Mouse (Mus musculus) cerebellum, adult 8-10 months (tissue): ENCODE measurements around the gene Prph2.

Experiments
- DNase-seq: peaks from one replicate; pipeline ENCODE4 v3.0.0; 2022

The Prph2 gene

DNA sequence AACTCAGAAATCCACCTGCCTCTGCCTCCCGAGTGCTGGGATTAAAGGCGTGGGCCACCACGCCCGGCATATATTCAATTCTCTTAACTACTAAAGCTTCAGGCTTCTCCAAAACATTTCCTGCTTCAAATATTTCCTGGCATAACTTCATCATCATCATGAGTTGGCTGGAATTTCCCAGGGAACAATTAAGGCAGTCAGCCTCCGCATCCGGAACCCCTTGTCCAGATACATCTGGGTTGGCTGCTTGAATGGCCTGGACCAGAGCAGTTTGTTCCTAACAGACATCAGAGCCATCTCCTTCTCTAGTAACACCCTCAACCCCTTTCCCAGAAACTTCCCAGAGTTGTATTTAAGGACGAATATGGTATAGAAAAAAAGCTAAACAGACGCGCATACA lies 14.8 kb upstream of the Prph2 start:
- no peak for DNase-seq

DNA sequence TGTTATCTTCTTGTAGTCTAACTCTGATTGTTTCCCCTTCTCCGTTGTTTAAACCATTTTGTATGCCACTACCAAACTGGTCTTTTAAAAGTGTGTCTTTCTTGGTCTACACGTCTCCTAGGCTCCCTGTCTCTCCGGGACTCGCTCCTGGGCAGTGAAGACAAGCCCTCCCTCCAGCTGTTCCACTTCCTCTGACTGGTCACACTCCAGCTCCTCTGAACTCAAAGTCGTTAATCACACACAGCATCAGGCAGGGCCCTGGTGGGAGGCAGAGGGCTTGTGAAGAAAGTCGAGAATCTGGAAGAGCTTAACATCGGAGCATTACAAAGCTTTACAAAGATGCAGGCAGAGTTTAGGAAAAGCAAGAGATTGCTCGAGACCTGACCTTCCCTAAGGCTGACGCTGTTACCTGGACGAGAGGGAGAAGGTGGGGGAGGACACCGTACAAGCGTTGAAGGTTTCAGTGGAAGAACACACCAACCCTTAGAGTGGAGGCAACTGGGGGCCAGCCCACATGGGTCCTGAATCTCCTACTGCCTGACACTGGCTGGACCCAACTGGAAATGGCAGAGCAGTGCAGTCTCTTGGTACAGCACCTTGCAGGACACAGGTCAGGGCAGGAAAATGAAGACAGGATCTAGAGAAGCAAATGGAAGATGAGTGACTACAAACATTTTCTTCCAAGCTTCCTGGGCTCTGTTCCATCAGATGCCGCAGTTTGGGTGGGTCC lies 12.9 kb upstream of the Prph2 start:
- DNase-seq: no peak

DNA sequence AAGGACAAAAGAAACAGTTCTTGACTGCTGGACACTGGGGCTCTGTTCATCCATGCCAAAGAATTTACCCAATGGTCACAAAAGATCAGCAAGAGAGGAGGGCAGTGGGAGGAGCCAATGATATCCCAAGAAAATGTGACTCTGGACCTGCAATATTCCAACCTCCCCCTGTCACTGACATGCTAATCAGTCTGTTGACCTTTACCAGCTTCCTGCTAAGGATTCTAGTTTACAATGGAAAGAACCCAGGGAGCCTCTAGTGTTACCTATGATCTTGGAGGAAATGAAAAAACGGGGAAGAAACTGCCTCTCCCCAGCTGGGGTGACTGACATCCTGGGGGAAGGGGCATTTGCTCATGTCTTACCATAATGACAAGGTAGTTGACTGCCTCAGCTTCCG lies 9.3 kb upstream of the Prph2 start:
- no peak for DNase-seq

DNA sequence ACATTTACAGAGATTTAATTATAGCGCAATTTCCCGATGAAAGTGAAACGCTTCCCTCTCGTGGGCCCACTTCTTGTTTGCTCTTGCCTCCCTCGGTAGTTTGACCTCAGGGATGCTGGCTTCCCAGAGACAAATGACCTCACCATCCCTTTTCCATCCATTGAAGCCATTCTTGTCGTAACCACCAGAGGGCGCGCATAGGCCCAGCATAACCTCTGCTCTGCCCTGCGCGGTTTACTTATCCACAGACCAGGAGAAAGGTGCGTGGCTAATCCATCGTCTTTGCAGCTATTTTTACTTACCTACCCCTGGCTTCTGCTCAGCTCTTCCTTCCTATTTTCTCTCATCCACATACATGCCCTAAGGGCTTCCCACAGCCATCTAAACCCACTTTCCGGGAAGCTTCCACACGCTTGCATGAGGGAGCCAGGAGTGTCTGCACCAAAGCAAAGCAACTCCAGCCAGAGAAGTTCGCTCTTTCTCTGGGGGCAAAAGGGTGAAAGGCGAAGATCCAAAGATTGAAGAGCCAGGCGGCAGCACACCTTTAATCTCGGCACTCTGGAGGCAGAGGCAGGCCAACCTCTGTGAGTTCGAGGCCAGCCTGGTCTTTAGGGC lies 6.3 kb upstream of the Prph2 start:
- peak; percentile 84 for DNase-seq

DNA sequence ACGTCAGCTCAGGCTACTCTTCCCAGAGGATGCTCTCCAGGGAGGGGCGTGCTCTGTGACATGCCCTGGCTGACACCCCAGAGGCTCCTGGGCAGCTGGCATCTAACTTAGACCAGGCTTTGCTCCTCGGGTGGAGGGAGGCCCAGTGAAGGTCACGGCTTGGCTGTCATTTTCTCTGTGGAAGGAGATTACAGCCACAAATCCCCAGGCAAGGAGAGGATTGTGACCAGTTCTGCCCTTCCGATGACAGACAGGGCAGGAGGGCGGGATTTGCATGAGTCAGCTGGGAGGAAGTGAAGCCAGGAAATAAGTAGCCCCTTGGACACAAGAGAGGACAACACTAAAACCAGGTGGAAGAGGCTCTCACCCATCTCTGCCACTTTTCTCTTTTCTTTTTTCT lies 2.1 kb downstream of the Prph2 start:
- no peak for DNase-seq

DNA sequence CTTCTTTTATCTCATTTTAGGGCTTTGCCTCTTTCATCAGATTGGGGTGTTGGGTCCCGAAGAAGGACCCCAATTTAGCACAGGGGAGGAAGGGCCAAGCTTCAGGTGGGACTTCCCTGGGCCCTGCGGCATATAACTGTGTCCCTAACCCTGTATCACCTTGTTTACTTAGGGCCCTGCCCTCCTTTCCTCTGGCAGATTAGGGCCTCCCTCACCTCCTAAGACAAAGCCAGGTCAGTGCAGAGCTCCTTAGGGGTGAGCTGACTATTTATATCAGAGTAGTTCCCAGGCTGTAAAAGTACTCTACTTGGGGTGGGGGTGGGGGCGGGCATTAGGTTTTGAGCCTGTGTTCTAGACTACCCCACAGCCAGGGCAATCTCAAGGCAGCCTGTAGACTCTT lies 4.9 kb downstream of the Prph2 start:
- no peak for DNase-seq

DNA sequence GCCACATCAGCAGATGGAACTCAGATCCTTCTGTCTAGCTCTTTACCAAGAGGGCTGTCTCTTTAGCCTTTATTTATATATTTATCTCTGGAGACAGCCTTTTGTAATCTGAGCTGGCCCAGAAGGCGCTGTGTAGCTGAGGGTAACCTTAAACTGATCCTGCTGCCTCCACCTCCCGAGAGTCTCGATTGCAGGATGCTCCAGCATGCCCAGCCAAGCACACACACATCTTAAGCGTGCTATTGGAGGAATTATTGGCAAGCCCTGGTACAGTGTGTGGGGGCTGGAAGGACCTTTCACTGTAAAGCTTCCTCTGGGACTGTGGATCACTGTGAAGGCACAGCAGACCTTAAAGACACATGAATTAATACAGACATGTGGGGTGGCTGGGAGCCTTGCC lies 8.7 kb downstream of the Prph2 start:
- no peak for DNase-seq

DNA sequence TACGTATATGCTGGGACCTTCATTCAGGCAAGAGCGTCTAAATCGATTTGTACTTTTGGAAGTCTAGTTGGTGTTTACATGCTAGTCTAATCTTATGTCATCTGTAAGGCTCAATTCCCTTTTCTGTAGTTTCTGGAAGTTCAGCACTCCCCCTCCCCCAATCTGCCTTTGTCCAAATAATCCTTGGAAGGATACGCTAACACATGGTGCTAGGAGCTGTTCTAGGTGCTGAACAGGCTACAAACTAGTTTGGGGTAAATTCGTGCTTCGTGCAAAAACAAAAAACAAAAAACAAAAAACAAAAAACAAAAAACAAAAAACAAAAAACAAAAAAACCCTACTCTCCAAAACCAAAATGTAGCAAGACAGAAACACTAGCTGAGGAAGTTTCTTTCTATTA lies 10.6 kb downstream of the Prph2 start:
- no peak for DNase-seq

DNA sequence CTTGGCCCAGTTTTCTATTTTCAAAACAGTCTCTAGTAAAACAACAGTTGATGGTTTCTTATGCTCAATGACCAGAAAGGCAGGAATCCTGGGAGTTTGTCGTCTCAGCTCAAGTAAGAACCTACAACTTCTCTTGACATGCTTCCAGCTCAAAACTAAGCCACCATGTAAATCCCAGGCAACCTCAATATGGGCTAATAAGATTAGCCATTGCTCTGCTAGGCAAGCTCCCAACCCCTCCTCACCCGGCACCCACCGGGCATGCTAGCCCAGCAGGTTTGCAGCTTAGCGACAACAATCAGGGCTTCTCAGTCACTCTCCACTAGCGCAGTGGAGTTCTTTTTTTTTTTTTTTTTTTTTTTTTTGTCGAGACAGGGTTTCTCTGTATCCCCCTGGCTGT lies 15.9 kb downstream of the Prph2 start:
- no peak for DNase-seq

DNA sequence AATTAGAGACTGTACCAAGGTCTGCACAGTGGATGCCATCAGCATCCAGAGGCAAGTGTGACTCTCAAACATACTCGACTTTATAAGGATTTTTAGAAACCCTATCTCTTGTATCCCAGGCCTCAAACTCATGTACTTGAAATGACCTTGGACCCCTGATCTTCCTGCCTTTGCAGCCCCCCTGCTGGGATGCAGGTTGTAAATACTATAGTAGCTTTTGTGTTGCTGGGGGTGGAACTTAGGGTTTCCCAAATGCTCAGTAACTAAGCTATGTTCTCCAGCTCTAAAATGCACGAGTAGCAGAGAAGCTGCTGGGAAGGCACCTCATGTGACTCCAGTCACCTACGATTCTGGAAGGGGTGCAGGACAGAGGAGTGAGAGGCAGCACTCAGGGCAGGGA lies 16.7 kb downstream of the Prph2 start:
- no peak for DNase-seq

DNA sequence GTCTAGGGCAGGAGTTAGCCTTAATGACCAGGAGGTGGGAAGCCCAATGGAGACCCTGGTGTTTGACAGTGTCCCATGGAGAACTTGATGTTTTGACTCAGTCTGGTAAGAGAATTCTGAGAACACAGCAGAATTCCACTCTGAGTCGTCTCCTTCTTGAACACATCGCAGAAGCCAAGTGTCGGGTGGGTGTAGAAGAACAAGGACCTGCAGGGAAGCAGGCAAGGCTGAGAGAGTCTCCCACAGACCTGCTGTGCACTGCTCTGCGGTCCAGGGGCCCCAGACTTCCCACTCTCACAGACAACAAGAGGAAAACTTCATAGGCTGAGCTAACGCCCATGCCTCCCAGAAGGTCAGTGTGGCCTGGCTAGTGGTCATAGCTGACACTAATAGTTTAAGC lies 17.5 kb downstream of the Prph2 start:
- DNase-seq: no peak

DNA sequence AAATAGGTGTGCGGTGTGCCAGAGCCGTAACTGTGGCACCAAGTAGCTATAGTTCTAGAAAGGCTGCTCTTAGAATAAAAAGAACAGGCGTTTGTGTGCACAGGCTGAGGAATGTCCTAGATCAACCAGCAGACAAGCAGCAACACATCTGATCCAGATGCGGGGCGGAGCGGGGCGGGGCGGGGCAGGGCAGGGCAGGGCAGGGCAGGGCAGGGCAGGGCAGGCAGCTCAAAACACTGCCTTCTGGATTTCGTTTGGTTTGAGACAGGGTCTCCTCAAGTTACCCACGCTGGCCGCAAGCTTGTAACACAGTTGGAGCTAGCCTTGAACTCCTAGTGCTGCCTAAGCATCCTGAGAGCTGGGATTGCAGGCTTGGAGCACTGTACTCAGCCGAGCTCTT lies 19.0 kb downstream of the Prph2 start:
- DNase-seq: no peak

DNA sequence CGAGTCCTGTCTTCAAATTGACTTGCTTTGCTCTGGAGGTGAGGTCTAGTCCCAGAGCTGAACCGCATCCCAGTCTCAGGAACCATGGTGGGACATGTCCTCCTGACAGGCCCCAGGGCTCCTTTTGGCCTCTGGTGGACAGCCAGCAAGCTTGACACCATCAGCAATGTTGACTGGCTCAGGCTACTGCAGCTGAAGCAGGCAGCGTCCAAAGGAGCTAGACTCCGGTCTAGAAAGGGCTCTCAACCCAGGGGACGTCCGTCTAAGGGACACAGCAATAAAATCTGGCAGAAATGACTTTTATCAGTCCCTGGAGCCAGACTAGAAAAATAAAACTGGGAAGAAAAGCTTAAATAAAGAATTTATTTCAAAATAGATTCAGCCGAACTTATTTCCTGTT lies 19.6 kb downstream of the Prph2 start:
- DNase-seq: no peak

DNA sequence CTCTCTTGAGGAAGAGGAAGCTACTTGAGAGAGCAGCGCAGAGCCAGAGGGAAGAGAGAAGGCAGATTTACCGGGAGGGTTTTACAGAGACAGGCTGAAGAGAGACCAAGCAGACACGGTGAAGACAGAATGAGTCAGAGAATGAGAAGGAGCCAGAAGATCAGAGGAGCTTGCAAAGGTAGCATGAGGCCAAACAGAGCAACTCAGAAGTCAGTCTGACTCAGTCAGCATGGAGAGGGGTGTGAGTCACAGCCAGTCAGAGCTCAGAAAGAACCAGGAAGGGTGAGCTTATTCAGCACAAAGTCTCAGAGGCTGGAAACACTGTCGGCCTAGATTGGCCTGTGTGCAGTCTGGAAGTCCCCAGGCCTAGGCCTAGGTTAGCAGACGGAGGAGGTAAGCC lies 22.7 kb downstream of the Prph2 start:
- no peak for DNase-seq

DNA sequence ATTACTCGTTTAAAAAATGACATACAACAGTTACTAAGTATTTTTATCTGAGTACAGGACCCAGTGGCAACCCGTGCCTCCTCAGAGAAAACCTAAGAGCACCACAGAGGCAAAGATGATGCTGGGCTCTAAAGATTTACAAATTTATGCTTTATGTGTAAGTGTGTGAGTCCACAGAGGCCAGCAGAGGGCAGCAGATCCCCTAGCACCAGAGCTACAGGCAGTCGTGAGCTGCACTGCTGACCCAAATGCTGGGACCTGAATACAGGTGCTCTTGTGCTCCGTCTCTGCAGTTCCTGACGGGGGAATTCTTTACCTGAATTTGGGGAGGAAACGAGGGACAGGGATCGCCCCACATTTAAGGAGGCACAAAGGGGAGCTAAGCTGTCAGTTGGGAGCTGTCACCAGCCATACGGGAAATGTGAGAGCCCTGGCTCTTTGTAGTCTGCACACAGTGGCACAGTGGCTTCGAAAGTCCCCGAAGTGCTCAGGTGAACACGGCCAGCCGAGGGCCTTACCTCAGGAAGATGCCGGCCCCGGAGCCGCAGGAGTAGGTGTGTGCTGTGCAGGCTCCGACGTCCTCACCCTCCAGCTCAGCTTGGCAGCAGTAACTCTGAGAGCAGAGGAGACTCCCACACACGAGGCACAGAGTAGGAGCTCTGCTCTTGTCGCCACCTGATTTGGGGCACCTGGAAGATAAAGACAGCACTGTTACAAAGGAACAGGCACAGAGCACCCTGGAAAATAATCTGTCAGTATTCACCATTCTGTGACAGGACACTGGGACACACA lies 23.5 kb downstream of the Prph2 start:
- DNase-seq: peak; percentile 38

DNA sequence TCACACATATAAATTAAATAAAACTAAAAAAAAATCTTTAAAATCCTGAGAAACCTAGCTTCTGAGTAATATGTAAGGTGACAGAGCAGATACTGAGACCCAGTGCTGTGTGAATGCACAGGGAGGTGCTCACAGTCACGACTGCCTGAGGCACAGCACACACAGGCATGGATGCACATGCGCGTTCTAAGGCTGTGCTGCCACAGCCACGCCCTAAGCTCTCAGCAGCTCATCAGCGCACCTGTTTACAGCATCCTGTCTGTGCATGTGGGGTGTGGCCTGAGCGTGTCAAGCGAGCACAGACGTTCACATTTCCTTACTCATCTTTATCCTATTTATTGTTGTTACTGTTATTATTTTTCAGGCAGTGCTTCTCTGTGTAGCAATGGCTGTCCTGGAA lies 30.2 kb downstream of the Prph2 start:
- no peak for DNase-seq

DNA sequence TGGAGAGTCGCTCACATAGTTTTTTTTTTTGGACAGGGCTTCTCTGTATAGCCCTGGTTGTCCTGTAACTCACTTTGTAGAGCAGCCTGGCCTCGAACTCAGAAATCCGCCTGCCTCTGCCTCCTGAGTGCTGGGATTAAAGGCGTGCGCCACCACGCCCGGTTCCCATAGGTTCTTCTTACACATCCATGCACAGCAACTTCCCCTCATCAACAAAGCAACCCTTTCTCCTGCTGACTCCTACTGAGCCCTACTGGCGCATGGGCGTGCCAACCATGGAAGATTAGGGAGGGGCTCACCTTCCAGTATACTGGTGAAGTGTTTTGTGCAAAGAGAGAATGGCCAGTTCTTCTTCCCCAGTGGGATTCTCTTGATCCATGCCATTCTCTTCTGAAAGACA lies 32.2 kb downstream of the Prph2 start:
- DNase-seq: no peak

DNA sequence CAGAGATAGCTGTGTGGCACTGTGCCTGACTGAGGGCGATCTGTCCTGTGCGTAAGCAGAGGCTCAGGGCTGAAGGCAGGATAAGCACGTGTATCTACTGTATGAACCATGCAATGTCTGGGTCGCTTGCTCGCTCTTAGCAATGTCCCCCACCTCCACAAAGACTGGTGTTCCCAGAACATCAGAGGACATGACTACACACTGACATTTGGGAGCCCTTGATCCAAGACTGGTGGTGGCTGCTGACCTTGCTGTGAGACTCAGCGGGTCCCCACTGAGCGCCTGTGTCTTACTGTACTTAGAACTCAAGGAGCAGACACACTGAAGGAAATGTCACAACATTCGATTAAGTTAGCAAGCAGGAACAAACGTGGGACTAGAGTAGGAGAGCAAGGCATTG lies 36.0 kb downstream of the Prph2 start:
- DNase-seq: no peak

DNA sequence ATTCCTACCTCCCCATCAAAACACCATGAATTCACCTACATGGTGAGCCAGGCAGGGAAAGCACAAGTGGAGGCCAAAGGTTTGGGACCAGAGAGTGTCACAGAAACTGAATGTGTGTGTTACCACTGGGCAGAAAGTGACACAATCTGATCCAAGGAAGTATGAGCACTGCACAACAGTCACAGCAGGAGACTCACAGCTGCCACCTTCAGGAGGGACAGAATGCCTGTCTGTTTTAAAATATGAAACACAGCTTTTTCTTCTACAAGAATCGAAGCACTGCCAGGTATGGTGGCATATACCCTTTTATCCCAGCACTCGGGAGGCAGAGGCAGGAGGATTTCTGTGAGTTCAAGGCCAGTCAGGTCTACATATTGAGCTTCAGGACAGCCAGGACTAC lies 47.8 kb downstream of the Prph2 start:
- DNase-seq: no peak

DNA sequence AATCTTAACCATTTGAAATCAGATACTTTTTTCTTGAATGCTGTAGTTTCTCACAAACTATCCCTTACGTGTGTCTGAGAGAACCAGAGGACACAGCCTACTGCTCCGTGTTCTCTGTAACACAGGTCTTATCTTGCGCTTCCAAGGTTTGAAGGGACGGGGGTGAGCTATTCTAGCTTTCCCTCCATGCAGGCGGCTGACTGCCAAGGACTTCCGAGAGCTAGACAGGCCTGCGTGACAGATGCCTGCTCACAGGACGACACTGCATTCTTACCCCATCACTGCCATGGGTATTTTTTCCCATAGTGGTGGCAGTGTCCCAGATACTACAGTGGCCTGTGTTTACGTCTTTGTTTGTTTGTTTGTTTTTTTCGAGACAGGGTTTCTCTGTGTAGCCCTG lies 50.0 kb downstream of the Prph2 start:
- DNase-seq: no peak

DNA sequence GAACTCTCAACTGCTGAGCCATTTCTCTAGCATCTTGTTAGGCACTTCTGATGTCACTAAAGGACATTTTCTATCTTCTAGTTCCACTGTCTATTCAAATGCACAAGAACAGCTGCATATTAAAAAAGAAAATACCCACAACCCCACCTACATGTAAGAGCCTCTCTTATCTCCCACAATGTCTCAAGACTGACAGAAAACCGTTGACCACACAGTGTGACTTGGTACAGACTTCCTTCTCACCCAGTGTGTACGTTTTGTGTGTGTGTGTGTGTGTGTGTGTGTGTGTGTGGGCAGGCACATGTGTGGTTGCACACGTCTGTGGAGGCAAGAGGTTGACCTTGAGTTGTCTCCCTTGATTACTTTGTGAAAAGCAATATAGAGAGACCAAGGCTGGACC lies 51.9 kb downstream of the Prph2 start:
- DNase-seq: no peak

DNA sequence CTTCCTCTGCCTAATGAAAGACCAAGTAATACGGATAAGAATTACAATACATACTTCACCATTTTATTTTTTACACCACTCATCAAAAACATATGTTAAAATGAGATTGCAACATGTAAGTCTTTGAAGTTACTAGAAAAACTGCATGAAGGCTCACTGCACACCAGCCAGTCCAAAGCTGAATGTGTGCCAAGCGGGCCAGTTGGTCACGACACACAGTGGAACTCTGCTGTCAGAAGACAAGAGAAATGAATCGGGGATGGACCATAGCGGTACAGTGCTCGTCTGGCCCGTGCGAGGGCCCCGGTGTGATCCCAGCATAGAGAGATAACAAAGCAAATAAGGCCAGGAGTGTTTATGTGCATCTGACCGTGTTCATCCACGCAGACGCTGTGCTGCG lies 52.9 kb downstream of the Prph2 start:
- DNase-seq: peak; percentile 3

DNA sequence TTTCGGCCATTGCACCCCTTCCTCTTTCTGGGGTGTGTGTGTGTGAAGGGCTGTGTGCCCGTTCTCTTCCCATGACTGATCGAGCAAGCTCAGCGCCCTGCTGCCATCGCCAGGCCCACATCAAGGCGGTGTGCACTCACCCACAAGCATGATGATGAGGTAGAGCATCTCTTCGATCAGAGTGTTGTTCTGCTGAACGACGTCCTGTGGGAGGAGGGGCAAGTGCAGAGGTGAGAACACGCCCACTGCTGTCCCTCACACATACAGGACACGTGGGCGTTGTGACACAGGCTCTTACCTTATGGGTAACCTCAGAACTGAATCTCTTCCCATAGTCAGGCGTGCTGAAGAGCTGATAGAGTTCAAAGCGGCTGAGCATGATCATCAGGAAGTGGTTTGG lies 56.6 kb downstream of the Prph2 start:
- no peak for DNase-seq

DNA sequence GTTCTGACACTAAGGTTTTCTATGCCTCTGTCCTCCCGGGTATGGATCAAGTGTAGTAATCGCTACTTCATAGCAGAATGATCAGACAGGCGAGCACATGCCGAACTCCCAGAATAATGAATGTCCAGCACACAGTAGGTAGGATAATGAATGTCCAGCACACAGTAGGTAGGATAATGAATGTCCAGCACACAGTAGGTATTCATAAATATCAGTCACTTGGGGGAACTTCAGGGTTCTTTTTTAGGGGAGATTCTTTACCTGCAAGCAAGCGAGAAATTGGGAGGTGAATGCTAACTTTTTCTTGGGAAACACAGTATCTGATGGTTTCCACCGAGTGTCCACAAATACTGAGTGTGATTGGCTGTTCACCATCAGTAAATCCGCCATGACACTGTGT lies 62.3 kb downstream of the Prph2 start:
- DNase-seq: no peak
